10 mouse cellular contexts compared by ENCODE assay signal in the genomic region with DNA sequence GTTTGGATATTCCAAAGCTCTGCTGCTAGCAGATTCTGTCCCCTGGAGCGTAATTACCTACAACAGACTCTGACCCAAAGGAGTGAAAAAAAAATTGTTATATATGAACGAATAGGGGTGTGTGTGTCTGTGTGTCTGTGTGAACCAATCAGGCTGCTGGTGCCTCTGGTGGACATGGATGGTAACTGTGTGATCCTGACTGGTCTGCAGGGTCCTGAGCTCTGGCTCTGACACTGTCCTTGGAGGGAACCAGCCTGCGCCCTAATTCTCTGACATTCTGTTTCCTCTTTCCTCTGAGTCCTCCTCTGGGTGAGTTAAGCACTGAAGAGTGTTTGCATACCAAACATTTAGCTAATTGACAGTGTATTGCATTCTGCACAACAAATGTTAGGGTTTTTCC. TPM values are rescaled to one million over a fixed set of nuclear protein-coding genes. Genes with fewer than 3 reads are reported as not detected.
DNase-seq lines count a peak whose midpoint lies in the region; ATAC-seq and TF ChIP-seq lines count a peak whose summit lies in the region.
"Had no signal": no experiment of that assay in that cellular context is flagged by ENCODE, and none has a peak within 500 bp of the region (broad histone marks: within the 10 kb centered on the region; RNA-seq: fewer than 3 reads in every experiment).

No protein-coding gene starts in this region.

- no peak for TF ChIP-seq POLR2A in ES-Bruce4 (IDR thresholded peaks at IDR 0.05; ENCODE audit: insufficient read depth, low read length)
- TF ChIP-seq POLR2A in lung, adult 2 months (IDR thresholded peaks at IDR 0.05; ENCODE audit: borderline replicate concordance, extremely low read depth, low read depth, low read length), result no peak

- no peak overlapping the region for H3K27ac ChIP-seq in hindbrain, postnatal 0 days
- no peak overlapping the region for H3K27ac ChIP-seq in hindbrain, embryonic 14.5 days
- no peak overlapping the region for H3K27ac ChIP-seq in ES-Bruce4 (ENCODE audit: insufficient read depth, low read length)

- intact Hi-C loops in heart, postnatal 25 days (cut with DNase I), result no loop called here

- peak; percentile 73 for ATAC-seq in hindbrain, postnatal 0 days
- no peak for ATAC-seq in hindbrain, embryonic 14.5 days (ENCODE audit: low FRiP score)
- peak; percentile 91 for ATAC-seq in erythroblast, adult 5-6 weeks (replicated peaks; ENCODE audit: low FRiP score, poor library complexity, severe bottlenecking)
- ATAC-seq in monocyte, adult 5-6 weeks (replicated peaks; ENCODE audit: insufficient number of reproducible peaks, low FRiP score, low TSS enrichment, poor library complexity, severe bottlenecking), result no peak

- no peaks in the 10 kb centered on the region for H3K27me3 ChIP-seq in hindbrain, postnatal 0 days (ENCODE audit: insufficient read depth, low read length)
- H3K27me3 ChIP-seq in hindbrain, embryonic 14.5 days (ENCODE audit: control insufficient read depth, insufficient read depth, low read length), result no peaks in the 10 kb centered on the region
- H3K27me3 ChIP-seq in ES-Bruce4 (ENCODE audit: control insufficient read depth, insufficient read depth, low read length, poor library complexity, severe bottlenecking), result no peaks in the 10 kb centered on the region; the same call in 1 of the 2 replicates
- H3K27me3 ChIP-seq: megakaryocyte, embryonic 14.5 days had no signal

- peak; percentile 5 for DNase-seq in hindbrain, postnatal 0 days (ENCODE audit: low spot score)
- DNase-seq in hindbrain, embryonic 14.5 days (ENCODE audit: low spot score), result no peak
- DNase-seq in lung, adult 2 months, result no peak
- no peak for DNase-seq in right cerebral cortex, postnatal 36 days (ENCODE audit: low spot score in 2 of 2)
- DNase-seq in heart, postnatal 25 days (ENCODE audit: low spot score), result no peak

- WGBS in hindbrain, postnatal 0 days, result 67% methylated on average over 3 of the region's 3 CpGs
- 72% methylated on average over 3 of the region's 3 CpGs for WGBS in hindbrain, embryonic 14.5 days
- 51% methylated on average over 3 of the region's 3 CpGs for WGBS in lung, adult 2 months

- no peaks in the 10 kb centered on the region for H3K4me1 ChIP-seq in hindbrain, postnatal 0 days (ENCODE audit: insufficient read depth, low read length)
- no peaks in the 10 kb centered on the region for H3K4me1 ChIP-seq in hindbrain, embryonic 14.5 days (replicated peaks; ENCODE audit: control insufficient read depth, insufficient read depth, low read length)
- H3K4me1 ChIP-seq in ES-Bruce4 (ENCODE audit: control insufficient read depth, insufficient read depth, low read length), result no peaks in the 10 kb centered on the region
- H3K4me1 ChIP-seq in lung, adult 2 months (ENCODE audit: control insufficient read depth, insufficient read depth, low read length), result no peaks in the 10 kb centered on the region; the same call in 1 of the 2 replicates

- TF ChIP-seq CTCF in hindbrain, postnatal 0 days (IDR thresholded peaks at IDR 0.05; ENCODE audit: low read depth), result peak; percentile 59
- peak; percentile 25 for TF ChIP-seq CTCF in ES-Bruce4 (IDR thresholded peaks at IDR 0.05; ENCODE audit: low read depth, low read length)
- TF ChIP-seq CTCF in lung, adult 2 months (IDR thresholded peaks at IDR 0.05; ENCODE audit: insufficient read depth, low read length), result peak; percentile 42

- no peak overlapping the region for H3K9ac ChIP-seq in hindbrain, postnatal 0 days (replicated peaks; ENCODE audit: low read length)
- no peak overlapping the region for H3K9ac ChIP-seq in hindbrain, embryonic 14.5 days
- no peak overlapping the region for H3K9ac ChIP-seq in ES-Bruce4 (ENCODE audit: low read depth, poor library complexity, severe bottlenecking)

- no peak for TF ChIP-seq EP300 in ES-Bruce4 (IDR thresholded peaks at IDR 0.05; ENCODE audit: insufficient read depth, low read depth, low read length)

- H3K9me3 ChIP-seq in hindbrain, postnatal 0 days (ENCODE audit: low read length), result no peaks in the 10 kb centered on the region
- no peaks in the 10 kb centered on the region for H3K9me3 ChIP-seq in hindbrain, embryonic 14.5 days (ENCODE audit: control insufficient read depth, low read length)
- no peaks in the 10 kb centered on the region for H3K9me3 ChIP-seq in ES-Bruce4 (replicated peaks; ENCODE audit: control insufficient read depth, insufficient read depth, low read length, poor library complexity, severe bottlenecking)

- no peak overlapping the region for H3K4me2 ChIP-seq in hindbrain, postnatal 0 days (ENCODE audit: low read depth, low read length)
- no peak overlapping the region for H3K4me2 ChIP-seq in hindbrain, embryonic 14.5 days (replicated peaks)

- no peak overlapping the region for H3K4me3 ChIP-seq in hindbrain, postnatal 0 days (ENCODE audit: low read length)
- no peak overlapping the region for H3K4me3 ChIP-seq in hindbrain, embryonic 14.5 days (replicated peaks; ENCODE audit: low read length)
- H3K4me3 ChIP-seq in ES-Bruce4 (ENCODE audit: low read depth, low read length), result no peak overlapping the region
- no peak overlapping the region for H3K4me3 ChIP-seq in lung, adult 2 months (replicated peaks; ENCODE audit: extremely low read depth, low read depth, low read length)
- H3K4me3 ChIP-seq: megakaryocyte, embryonic 14.5 days had no signal

- H3K36me3 ChIP-seq in hindbrain, postnatal 0 days (ENCODE audit: insufficient read depth, low read length), result no peaks in the 10 kb centered on the region
- no peaks in the 10 kb centered on the region for H3K36me3 ChIP-seq in hindbrain, embryonic 14.5 days (replicated peaks; ENCODE audit: control insufficient read depth, insufficient read depth)
- no peaks in the 10 kb centered on the region for H3K36me3 ChIP-seq in ES-Bruce4 (ENCODE audit: control insufficient read depth, insufficient read depth, low read length, poor library complexity, severe bottlenecking)

RNA-seq across cellular contexts. Expression of a gene that starts 4.2 kb away (rescaled TPM):
- total RNA-seq in hindbrain, postnatal 0 days (2014; rRNA removed), result not detected in 2 replicates
- polyA plus RNA-seq in hindbrain, postnatal 0 days (2015; fragmentation: Nextera tagmentation; extraction: Ambion mirVana), result not detected in 2 replicates
- 0.27 TPM in 1 of 2 replicates, not detected in the other for polyA plus RNA-seq in hindbrain, embryonic 14.5 days (2014; fragmentation: Nextera tagmentation; extraction: Ambion mirVana)
- polyA plus RNA-seq in ES-Bruce4 (2011; ENCODE audit: insufficient read depth, insufficient read length, low read depth, missing spikeins), result not detected in 2 replicates
- 294 and 312 TPM in 2 replicates for total RNA-seq in erythroblast, adult 5-6 weeks (2015; ENCODE audit: low replicate concordance)
- 420 and 452 TPM in 2 replicates for total RNA-seq in erythroblast, adult 5-6 weeks (2017; ENCODE audit: low replicate concordance)
- not detected in 2 replicates for polyA plus RNA-seq in lung, adult 2 months (2012; rRNA removed)
- under 1 TPM; 0.18 to 0.42 TPM for total RNA-seq in heart, postnatal 25 days (2021)
- 0.95 to 1.4 TPM (median 0.96 TPM) in 3 replicates for total RNA-seq in monocyte, adult 5-6 weeks (2017)
- total RNA-seq: adrenal gland, adult 18-20 months had no signal

RNA-seq across cellular contexts. Expression of a gene that starts 28.3 kb away (rescaled TPM):
- total RNA-seq in hindbrain, postnatal 0 days (2014; rRNA removed), result 8.2 and 9.2 TPM in 2 replicates
- polyA plus RNA-seq in hindbrain, postnatal 0 days (2015; fragmentation: Nextera tagmentation; extraction: Ambion mirVana), result 3.9 and 5.6 TPM in 2 replicates
- 8.6 and 9.7 TPM in 2 replicates for polyA plus RNA-seq in hindbrain, embryonic 14.5 days (2014; fragmentation: Nextera tagmentation; extraction: Ambion mirVana)
- 10.1 and 11.5 TPM in 2 replicates for polyA plus RNA-seq in ES-Bruce4 (2011; ENCODE audit: insufficient read depth, insufficient read length, low read depth, missing spikeins)
- 39.8 and 54.5 TPM in 2 replicates for total RNA-seq in erythroblast, adult 5-6 weeks (2015; ENCODE audit: low replicate concordance)
- 64.6 and 70.5 TPM in 2 replicates for total RNA-seq in erythroblast, adult 5-6 weeks (2017; ENCODE audit: low replicate concordance)
- 4.3 and 5.5 TPM in 2 replicates for polyA plus RNA-seq in lung, adult 2 months (2012; rRNA removed)
- 1 to 10 TPM; 5.0 to 5.4 TPM for total RNA-seq in heart, postnatal 25 days (2021)
- 8.4 to 14.5 TPM (median 11.4 TPM) in 3 replicates for total RNA-seq in monocyte, adult 5-6 weeks (2017)

RNA-seq across cellular contexts. Expression of a gene that starts 33.2 kb away (rescaled TPM):
- total RNA-seq in hindbrain, postnatal 0 days (2014; rRNA removed), result 0.40 and 2.3 TPM in 2 replicates
- polyA plus RNA-seq in hindbrain, postnatal 0 days (2015; fragmentation: Nextera tagmentation; extraction: Ambion mirVana), result 68.7 and 78.9 TPM in 2 replicates
- 63.2 and 68.3 TPM in 2 replicates for polyA plus RNA-seq in hindbrain, embryonic 14.5 days (2014; fragmentation: Nextera tagmentation; extraction: Ambion mirVana)
- polyA plus RNA-seq in ES-Bruce4 (2011; ENCODE audit: insufficient read depth, insufficient read length, low read depth, missing spikeins), result 459 and 464 TPM in 2 replicates
- 423 and 438 TPM in 2 replicates for total RNA-seq in erythroblast, adult 5-6 weeks (2015; ENCODE audit: low replicate concordance)
- 88.0 and 170 TPM in 2 replicates for total RNA-seq in erythroblast, adult 5-6 weeks (2017; ENCODE audit: low replicate concordance)
- 14.4 and 19.2 TPM in 2 replicates for polyA plus RNA-seq in lung, adult 2 months (2012; rRNA removed)
- total RNA-seq in heart, postnatal 25 days (2021), result 10 to 100 TPM; 51.7 to 57.3 TPM
- total RNA-seq in monocyte, adult 5-6 weeks (2017), result 36.8 to 64.0 TPM (median 47.0 TPM) in 3 replicates

Comparison
In these comparisons a context has a peak if more than half of its experiments do, and no peak if none do; other contexts are left out.
1. ATAC-seq: peak in hindbrain, postnatal 0 days (single experiment) and erythroblast, adult 5-6 weeks (single experiment); none in hindbrain, embryonic 14.5 days (single experiment) and monocyte, adult 5-6 weeks (single experiment).
2. RNA of a gene that starts 4.2 kb away (total RNA-seq): 294 to 452 TPM in erythroblast, adult 5-6 weeks; 0.95 to 1.4 TPM in monocyte, adult 5-6 weeks, 0.18 to 0.42 TPM in heart, postnatal 25 days and not detected in hindbrain, postnatal 0 days; every median in the first group is over 100 times any median in the second.
3. RNA of a gene that starts 33.2 kb away (total RNA-seq): 88.0 to 438 TPM in erythroblast, adult 5-6 weeks, 51.7 to 57.3 TPM in heart, postnatal 25 days and 36.8 to 64.0 TPM in monocyte, adult 5-6 weeks; 0.40 to 2.3 TPM in hindbrain, postnatal 0 days; every median in the first group is over 10 times any median in the second.
4. Peak in every context shown above with its lines, with median percentiles within 50 percentile points of each other: CTCF ChIP-seq.